Mouse (Mus musculus) MEL (cell line): ENCODE results near the gene Csnk1e.

Experiments used
- BHLHE40 ChIP-seq: IDR thresholded peaks from 2 replicates; pipeline ENCODE4 v1.6.1; 2012; ENCODE audit warnings: low read depth, mild to moderate bottlenecking, inconsistent platforms, low read length, improper control_type of control experiment, borderline replicate concordance
- CHD2 ChIP-seq: IDR thresholded peaks from 2 replicates; pipeline ENCODE4 v1.6.1; 2011; ENCODE audit warnings: low read length, improper control_type of control experiment
- CTCF ChIP-seq, 3 experiments: IDR thresholded peaks in 2 of 3; conservative IDR thresholded peaks in 1 of 3; 2 replicates each; pipeline ENCODE4 v1.5.1; 2011 to 2012; ENCODE audit warnings: low read length in 3 of 3, low read depth in 2 of 3, mild to moderate bottlenecking in 2 of 3, improper control_type of control experiment in 1 of 3, inconsistent platforms in 1 of 3, mixed read lengths in 1 of 3, moderate library complexity in 1 of 3; ENCODE audit not compliant: control insufficient read depth in 1 of 3, insufficient read depth in 1 of 3, poor library complexity in 1 of 3, severe bottlenecking in 1 of 3
- E2F4 ChIP-seq: IDR thresholded peaks from 2 replicates; pipeline ENCODE4 v1.6.1; 2011; ENCODE audit warnings: low read depth, low read length, improper control_type of control experiment, borderline replicate concordance
- HCFC1 ChIP-seq: IDR thresholded peaks from 2 replicates; pipeline ENCODE4 v1.6.1; 2012; ENCODE audit warnings: low read depth, mild to moderate bottlenecking, inconsistent platforms, low read length, improper control_type of control experiment, moderate library complexity

DNA sequence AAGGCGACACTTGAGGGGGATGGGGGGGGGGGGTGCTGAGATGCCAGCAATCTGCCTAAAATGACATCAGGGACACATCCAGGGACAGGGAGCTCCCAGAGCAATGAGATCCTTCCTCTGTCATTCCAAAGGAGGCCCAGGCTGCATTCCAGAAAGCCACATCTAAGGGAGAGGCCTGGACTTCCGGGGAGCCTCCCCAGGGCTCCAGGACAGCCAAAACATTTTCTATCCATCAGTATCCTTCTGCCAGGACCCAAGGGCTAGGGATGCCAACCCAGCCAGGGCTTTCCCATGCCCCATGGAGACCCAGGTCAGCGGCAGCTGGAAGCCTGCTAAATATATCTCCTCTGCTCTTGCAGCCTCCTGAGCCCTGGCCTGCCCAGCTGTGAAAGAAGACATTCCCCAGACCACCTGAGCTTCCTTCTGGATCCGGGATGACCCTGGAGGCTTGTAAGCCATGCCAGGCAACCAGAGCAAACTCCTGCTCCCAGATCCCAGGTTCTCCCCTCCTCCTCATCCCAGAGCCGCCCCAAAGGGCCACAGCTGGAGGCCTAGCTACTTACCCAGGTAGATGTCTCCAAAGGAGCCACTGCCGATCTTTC, 17.1 kb downstream of the Csnk1e start:
- no peak for TF ChIP-seq CHD2
- TF ChIP-seq HCFC1, result no peak
- TF ChIP-seq BHLHE40, result no peak
- no peak for TF ChIP-seq CTCF (IDR thresholded peaks at IDR 0.05 in 2 of 3, conservative IDR thresholded peaks at IDR 0.05 in 1 of 3; ENCODE audit: control insufficient read depth in 1 of 3, insufficient read depth in 1 of 3, low read depth in 2 of 3, low read length in 3 of 3, poor library complexity in 1 of 3, severe bottlenecking in 1 of 3)
- TF ChIP-seq E2F4, result no peak
